Mouse (Mus musculus) mouse embryonic stem cell (cell line): Measurements from ENCODE around the gene Nek7.

ENCODE experiments used
- in situ Hi-C, 2 experiments: fragments of 300-500 bp; cut with MboI; formaldehyde crosslinking; loops; 1 replicate in 1 of 2; 3 replicates in 1 of 2; pipeline ENCODE4 v1.14.3; 2019 to 2020; ENCODE audit warnings: low sequenced_read_pairs in 2 of 2, low pct_unique_long_range_greater_than_20kb in 1 of 2, mixed read lengths in 1 of 2; ENCODE audit not compliant: unreplicated experiment in 1 of 2

The Nek7 gene

GRCm38 (mm10) chr1:138538217-138538616, 81.7 kb downstream of the Nek7 start:
- in situ Hi-C loops, result no loop called here

- in situ Hi-C loops, result no loop called here
These were observed 84.0 kb downstream of the Nek7 start for GRCm38 (mm10) chr1:138535758-138536574.

GRCm38 (mm10) chr1:138530604-138531003, 89.3 kb downstream of the Nek7 start:
- in situ Hi-C loops, result no loop called here

DNA sequence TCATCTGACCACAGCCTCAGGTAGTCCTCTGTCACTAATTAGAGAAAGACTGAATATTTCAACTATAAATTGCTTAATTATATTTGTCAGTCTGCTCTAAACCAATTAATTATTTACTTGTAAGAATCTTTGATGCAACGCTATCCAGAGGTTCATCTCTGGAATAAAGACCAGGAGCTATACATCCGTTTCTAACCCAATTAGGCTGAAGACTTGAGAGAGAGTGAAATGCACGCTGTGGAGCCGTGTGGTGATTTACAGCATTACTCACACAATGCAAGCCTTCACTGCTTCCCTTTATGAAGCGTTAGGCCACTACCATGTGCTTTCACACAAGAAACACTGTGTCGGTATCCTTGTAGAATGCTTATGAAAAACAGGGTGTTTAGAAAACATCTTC, 96.0 kb downstream of the Nek7 start:
- in situ Hi-C loops, result no loop called here

- in situ Hi-C loops, result no loop called here
These were observed 101.7 kb downstream of the Nek7 start for GRCm38 (mm10) chr1:138518235-138518634.

- in situ Hi-C loops, result no loop called here
These were observed 102.4 kb downstream of the Nek7 start for GRCm38 (mm10) chr1:138517360-138518099.

DNA sequence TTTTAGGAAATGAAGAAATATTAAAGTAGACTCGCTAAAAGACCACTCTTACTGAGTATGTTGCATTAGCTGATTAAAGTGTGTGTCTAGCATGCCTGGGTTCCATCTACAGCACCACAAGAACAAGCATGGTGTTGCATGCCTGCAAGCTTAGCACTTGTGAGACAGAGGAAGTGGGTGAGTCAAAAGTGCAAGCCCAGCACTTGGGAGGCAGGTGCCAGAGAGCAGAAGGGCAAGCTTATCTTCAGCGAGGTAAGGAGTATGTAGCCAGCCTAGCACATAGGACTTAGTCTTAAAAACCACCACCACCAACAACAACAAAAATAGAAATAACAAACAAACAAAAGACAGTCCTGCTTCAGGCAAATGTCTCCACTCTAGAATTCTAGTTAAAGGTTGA, 103.0 kb downstream of the Nek7 start:
- in situ Hi-C loops, result no loop called here

DNA sequence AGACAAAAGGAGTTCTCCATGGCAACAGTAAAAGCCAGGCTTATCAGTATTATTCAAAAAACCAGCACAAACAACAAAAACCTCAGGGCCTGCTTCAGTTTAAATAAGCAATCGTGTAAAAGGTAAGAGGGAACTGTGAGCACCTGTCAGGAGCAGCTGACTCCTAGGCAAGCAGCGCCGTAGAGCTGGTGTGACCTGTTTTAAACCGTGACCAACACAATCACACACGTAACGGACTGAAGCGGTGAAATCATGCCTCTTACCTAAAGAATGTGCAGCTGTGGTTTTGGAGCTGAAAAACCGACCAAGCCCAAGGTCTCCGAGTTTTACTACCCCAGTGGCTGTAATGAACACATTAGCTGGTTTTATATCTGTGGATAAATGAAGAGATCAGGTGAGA, 104.6 kb downstream of the Nek7 start:
- in situ Hi-C loops, result no loop called here

DNA sequence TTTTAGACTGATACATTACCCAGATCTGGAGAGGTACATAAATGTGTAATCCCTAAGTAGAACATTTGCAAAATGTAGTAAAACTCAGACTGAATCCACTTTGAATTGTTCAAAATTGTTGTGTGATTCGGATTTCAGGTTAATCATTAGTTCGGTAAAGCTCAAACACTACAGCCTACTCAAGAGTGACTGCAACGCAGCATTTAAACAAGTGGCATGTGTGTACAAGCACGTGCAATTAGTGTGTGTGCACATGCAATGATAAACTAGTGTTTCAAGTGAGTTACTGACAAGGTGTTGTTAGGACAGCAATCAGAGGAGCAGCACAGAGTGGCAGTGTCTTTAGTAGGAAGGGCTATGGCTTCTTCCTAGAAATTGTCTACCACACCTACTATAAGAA, 106.0 kb downstream of the Nek7 start:
- in situ Hi-C loops, result no loop called here

GRCm38 (mm10) chr1:138510566-138510965, 109.4 kb downstream of the Nek7 start:
- in situ Hi-C loops, result no loop called here

GRCm38 (mm10) chr1:138507446-138508043, 112.4 kb downstream of the Nek7 start:
- in situ Hi-C loops, result no loop called here

DNA sequence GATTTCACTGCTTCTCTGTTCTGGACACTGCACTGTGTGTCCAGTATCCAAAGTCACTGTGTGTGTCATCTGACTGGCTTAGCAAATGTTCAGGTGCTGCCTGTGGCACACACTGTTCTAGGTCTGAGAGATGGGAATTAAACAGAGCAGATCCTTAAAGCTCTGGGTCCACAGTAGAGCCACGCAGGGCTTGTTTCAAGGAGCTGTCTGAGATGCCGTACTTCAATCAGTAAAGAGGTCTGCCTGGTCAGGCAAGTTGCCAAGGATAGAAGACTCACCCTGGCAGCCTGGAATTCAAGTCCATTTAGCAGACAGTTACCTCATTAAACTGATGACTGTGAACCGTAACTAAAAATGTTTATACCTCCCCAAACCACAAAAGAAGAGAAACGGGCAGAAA, 112.9 kb downstream of the Nek7 start:
- in situ Hi-C loops, result no loop called here

DNA sequence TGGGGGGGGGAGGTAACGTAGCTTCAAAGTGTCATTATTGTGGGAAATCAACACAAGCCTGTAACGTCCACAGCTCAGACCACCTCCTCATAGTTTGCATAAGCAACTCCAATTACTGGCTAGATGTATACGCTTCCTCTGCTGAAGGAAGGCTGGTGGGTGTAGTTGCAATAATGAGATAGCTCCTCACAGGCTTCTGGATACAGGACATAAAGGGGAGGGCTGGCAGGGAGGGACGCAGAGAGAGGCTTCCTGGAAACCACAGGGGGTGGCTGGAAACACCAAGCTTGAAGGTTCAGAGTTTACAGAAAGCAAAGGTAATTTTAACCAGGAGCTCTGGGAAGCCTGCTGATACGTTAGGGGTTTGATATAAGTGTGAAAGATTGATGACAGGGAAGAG, 115.7 kb downstream of the Nek7 start:
- in situ Hi-C loops, result no loop called here

DNA sequence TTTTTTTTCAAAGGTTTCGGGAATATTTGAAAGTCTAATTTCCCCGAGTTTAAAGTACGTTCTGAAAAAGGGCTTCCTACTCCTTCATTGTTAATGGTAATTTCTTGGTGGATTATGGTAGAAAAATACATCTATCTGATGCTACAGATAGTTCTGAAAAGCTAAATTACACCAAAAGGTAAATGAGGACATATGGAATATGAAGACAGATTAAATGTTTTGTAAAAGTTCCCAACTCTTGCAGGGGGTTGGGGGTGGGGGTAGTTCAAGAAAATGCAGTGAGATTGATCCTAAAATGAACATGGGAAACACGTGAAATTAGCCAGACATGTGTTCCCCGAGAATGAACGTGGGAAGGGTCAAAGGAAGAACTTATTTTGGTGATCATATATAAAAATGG, 119.2 kb downstream of the Nek7 start:
- in situ Hi-C loops, result no loop called here

GRCm38 (mm10) chr1:138500155-138500554, 119.8 kb downstream of the Nek7 start:
- in situ Hi-C loops, result no loop called here

DNA sequence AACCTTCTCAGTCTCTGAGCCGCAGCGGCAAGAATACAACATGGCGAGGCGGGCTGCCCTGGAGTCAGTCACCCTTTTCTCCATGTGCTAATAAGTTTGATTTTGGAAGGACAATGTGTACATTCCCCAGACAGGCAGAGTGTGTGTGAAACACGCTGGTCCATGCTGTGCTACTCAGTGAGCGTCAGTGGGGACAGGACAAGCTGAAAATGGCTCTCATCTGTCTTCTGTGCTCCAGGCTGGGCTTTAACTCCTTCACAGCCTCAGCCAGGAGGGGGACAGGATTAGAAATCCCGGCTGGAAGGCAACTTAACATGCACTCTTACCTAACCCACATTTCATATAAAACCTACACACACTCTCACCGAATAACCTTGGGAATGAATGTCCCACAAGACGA, 120.5 kb downstream of the Nek7 start:
- in situ Hi-C loops, result no loop called here

DNA sequence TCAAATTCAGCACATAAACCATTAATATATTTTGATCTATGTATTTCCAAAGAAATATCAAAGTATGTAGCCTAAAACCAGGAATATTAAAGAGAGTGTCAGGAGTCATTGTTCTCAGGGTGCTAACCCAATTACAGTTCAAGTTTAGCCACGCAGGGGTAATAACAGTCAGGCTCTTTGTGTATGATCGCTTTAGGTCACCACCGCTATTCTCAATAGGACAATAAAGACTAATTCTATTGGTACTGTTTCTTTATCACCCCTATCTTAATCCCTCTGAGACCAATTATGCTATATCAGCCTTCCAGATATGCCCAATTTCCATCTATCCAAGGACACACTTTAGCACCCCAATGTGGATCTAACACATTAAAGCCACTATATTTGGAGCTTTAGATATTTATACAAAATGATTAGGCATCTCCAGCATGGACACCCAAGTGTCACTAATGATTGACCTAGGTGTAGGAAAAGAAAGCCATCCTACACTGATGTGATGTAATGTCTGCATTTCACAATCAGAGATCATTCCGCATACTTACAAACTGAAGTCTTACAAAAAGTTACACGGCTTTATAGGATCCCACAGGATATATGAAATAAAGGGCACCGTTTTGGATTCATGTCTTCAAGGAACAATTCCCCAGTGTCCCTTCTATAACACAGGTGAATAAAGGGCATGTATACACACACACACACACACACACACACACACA, 128.4 kb downstream of the Nek7 start:
- in situ Hi-C loops, result no loop called here

DNA sequence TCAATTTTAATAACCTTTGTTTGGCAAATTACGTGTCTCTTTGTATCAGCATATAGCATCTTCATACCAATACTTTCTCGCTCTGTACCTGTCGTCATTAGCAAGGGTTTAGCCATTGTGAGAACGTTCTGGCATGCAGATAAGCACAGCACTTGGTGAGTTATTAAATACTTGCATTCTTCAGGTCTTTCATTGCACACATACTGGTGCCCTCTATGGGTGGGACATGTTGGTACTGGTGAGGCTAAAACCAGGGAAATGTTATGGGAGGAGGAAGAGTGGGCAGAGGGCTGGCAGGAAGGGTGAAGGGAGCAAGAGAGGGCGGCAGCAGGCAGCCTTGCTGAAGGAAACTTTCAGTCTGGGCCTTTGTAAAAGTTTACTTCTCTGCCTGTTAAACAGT, 132.4 kb downstream of the Nek7 start:
- in situ Hi-C loops, result no loop called here

DNA sequence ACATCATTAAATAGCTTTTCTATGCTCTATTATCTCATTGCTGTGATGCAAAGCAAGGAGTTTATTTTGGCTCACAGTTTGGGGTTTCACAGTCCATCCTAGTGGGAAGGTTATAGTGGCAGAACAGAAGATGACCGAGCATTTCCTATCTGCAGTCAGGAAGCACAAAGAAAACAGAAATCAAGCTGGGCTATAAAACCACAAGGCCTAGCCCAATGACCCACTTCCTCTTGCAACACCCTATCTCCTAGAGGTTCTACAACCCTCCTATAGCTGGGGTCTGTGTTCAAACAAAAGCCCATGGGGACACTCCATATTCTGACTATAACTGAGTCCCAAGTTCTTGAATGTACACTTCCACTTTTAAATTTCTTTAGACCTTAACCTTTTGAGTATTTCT, 139.2 kb downstream of the Nek7 start:
- in situ Hi-C loops, result no loop called here
